Mouse (Mus musculus) CH12.LX (cell line): ENCODE results near the gene Gm6526. TPM values are rescaled to one million over a fixed set of nuclear protein-coding genes. Genes with fewer than 3 reads are reported as not detected.
"Not testable (repeated sequence)": the region's sequence is repeated elsewhere in the genome, so short reads cannot be mapped to it uniquely, and the experiment has no call there.

Source experiments
- DNase-seq: peaks from one replicate; pipeline ENCODE4 v3.0.0-alpha.2; 2013; ENCODE audit errors: extremely low read depth
- H3K27ac ChIP-seq: 2 replicates; pipeline ENCODE4 v1.5.1; 2012; ENCODE audit warnings: low read depth, mild to moderate bottlenecking, control low read depth, moderate library complexity; ENCODE audit not compliant: insufficient read depth
- H3K27me3 ChIP-seq: replicated peaks from 2 replicates; pipeline ENCODE3; 2012; ENCODE audit warnings: inconsistent platforms
- H3K36me3 ChIP-seq, 2 experiments: replicated peaks in 1 of 2; 2 replicates each; pipeline versions ENCODE3 to v1.6.1; 2012; ENCODE audit warnings: inconsistent platforms in 1 of 2, low read length in 1 of 2, mild to moderate bottlenecking in 1 of 2, mixed read lengths in 1 of 2, moderate library complexity in 1 of 2; ENCODE audit not compliant: control insufficient read depth in 1 of 2, insufficient read depth in 1 of 2
- H3K4me1 ChIP-seq, 2 experiments: 2 replicates each; pipeline ENCODE4 v1.6.1; 2012; ENCODE audit warnings: inconsistent platforms in 1 of 2, moderate library complexity in 1 of 2; ENCODE audit not compliant: insufficient read depth in 2 of 2, control insufficient read depth in 1 of 2
- H3K4me2 ChIP-seq: 2 replicates; pipeline ENCODE4 v1.6.1; 2012; ENCODE audit warnings: low read depth, mild to moderate bottlenecking, control low read depth; ENCODE audit not compliant: poor library complexity, insufficient read depth, severe bottlenecking
- H3K4me3 ChIP-seq, 3 experiments: fragments of 150-350 bp in 1 of 3; sonication (generic) in 1 of 3; replicated peaks in 1 of 3; 2 replicates each; pipeline versions ENCODE3 to v1.5.1; 2011 to 2012; ENCODE audit warnings: low read depth in 2 of 3, low read length in 2 of 3, mild to moderate bottlenecking in 2 of 3, moderate library complexity in 2 of 3, control low read depth in 1 of 3, improper control_type of control experiment in 1 of 3, inconsistent platforms in 1 of 3, mixed read lengths in 1 of 3; ENCODE audit not compliant: poor library complexity in 1 of 3
- H3K79me2 ChIP-seq: replicated peaks from 2 replicates; pipeline ENCODE4 v1.6.1; 2012; ENCODE audit warnings: mild to moderate bottlenecking, moderate library complexity; ENCODE audit not compliant: control insufficient read depth, poor library complexity, insufficient read depth, severe bottlenecking; ENCODE audit errors: extremely low read depth
- H3K9ac ChIP-seq: 2 replicates; pipeline ENCODE4 v1.6.1; 2012; ENCODE audit warnings: low read depth, mild to moderate bottlenecking, control low read depth, moderate library complexity; ENCODE audit not compliant: insufficient read depth
- H3K9me3 ChIP-seq: replicated peaks from 2 replicates; pipeline ENCODE3; 2012; ENCODE audit warnings: low read length, inconsistent platforms, mixed read lengths
- CHD2 ChIP-seq: IDR thresholded peaks from 2 replicates; pipeline ENCODE4 v1.6.1; 2011; ENCODE audit warnings: low read length, improper control_type of control experiment
- CTCF ChIP-seq, 2 experiments: IDR thresholded peaks in 1 of 2; conservative IDR thresholded peaks in 1 of 2; 2 replicates each; pipeline ENCODE4 v1.5.1; 2011 to 2012; ENCODE audit warnings: low read depth in 2 of 2, low read length in 2 of 2, improper control_type of control experiment in 1 of 2, inconsistent platforms in 1 of 2, mild to moderate bottlenecking in 1 of 2, moderate library complexity in 1 of 2
- EP300 ChIP-seq: IDR thresholded peaks from 2 replicates; pipeline ENCODE4 v1.6.1; 2011; ENCODE audit warnings: low read length, improper control_type of control experiment
- JUN ChIP-seq: IDR thresholded peaks from 2 replicates; pipeline ENCODE4 v1.6.1; 2011; ENCODE audit warnings: low read depth, mild to moderate bottlenecking, low read length, improper control_type of control experiment, moderate library complexity; ENCODE audit not compliant: insufficient read depth
- MAZ ChIP-seq: IDR thresholded peaks from 2 replicates; pipeline ENCODE4 v1.6.1; 2012; ENCODE audit warnings: low read depth, mild to moderate bottlenecking, inconsistent platforms, low read length, improper control_type of control experiment, moderate library complexity
- MEF2A ChIP-seq: IDR thresholded peaks from 2 replicates; pipeline ENCODE4 v1.6.1; 2014; ENCODE audit warnings: low read depth, mild to moderate bottlenecking, inconsistent platforms, low read length, improper control_type of control experiment, borderline replicate concordance
- RCOR1 ChIP-seq: conservative IDR thresholded peaks from 2 replicates; pipeline ENCODE4 v1.6.1; 2012; ENCODE audit warnings: low read depth, mild to moderate bottlenecking, inconsistent platforms, low read length, improper control_type of control experiment
- SMC3 ChIP-seq: IDR thresholded peaks from 2 replicates; pipeline ENCODE4 v1.6.1; 2011; ENCODE audit warnings: low read depth, low read length, improper control_type of control experiment
- UBTF ChIP-seq: IDR thresholded peaks from 2 replicates; pipeline ENCODE4 v1.6.1; 2012; ENCODE audit warnings: low read depth, mild to moderate bottlenecking, inconsistent platforms, low read length, improper control_type of control experiment, moderate library complexity
- USF2 ChIP-seq: conservative IDR thresholded peaks from 2 replicates; pipeline ENCODE4 v1.6.1; 2011; ENCODE audit warnings: low read depth, low read length, improper control_type of control experiment
- ZKSCAN1 ChIP-seq: IDR thresholded peaks from 2 replicates; pipeline ENCODE4 v1.6.1; 2012; ENCODE audit warnings: low read depth, inconsistent platforms, low read length, improper control_type of control experiment, borderline replicate concordance
- ZMIZ1 ChIP-seq: IDR thresholded peaks from 2 replicates; pipeline ENCODE4 v1.6.1; 2012; ENCODE audit warnings: low read depth, mild to moderate bottlenecking, inconsistent platforms, low read length, improper control_type of control experiment
- ZNF384 ChIP-seq: IDR thresholded peaks from 2 replicates; pipeline ENCODE4 v1.6.1; 2012; ENCODE audit warnings: low read depth, low read length, improper control_type of control experiment, inconsistent platforms
- dilution Hi-C: fragments of 300-500 bp; cut with MboI; formaldehyde crosslinking; loops from 2 replicates; pipeline ENCODE4 v1.14.3; 2020; ENCODE audit warnings: low sequenced_read_pairs; ENCODE audit not compliant: extremely low pct_unique_long_range_greater_than_20kb, extremely low pct_ligation_motif_present
- in situ Hi-C: fragments of 300-500 bp; cut with MboI; formaldehyde crosslinking; loops from 3 replicates; pipeline ENCODE4 v1.14.3; 2019; ENCODE audit warnings: low sequenced_read_pairs, low pct_ligation_motif_present, low pct_unique_long_range_greater_than_20kb, mixed read lengths
- polyA plus RNA-seq: library from polyadenylated mRNA; unstranded; fragments of >175 nt; gene quantifications from 2 replicates; pipeline ENCODE4 v1.2.1, GENCODE M21; 2012; ENCODE audit warnings: low read depth; ENCODE audit not compliant: insufficient read length
- total RNA-seq, 2 experiments: library from RNA; depleted of rRNA; stranded (reverse); fragments of 300-350 nt in 1 of 2; fragments of >200 nt in 1 of 2; gene quantifications; 2 replicates each; pipeline ENCODE4 v1.2.3; 2012 to 2014

Gm6526 gene
- total and polyA plus RNA-seq, 3 experiments = 0.85 to 24.8 (median 7.7) TPM

DNA sequence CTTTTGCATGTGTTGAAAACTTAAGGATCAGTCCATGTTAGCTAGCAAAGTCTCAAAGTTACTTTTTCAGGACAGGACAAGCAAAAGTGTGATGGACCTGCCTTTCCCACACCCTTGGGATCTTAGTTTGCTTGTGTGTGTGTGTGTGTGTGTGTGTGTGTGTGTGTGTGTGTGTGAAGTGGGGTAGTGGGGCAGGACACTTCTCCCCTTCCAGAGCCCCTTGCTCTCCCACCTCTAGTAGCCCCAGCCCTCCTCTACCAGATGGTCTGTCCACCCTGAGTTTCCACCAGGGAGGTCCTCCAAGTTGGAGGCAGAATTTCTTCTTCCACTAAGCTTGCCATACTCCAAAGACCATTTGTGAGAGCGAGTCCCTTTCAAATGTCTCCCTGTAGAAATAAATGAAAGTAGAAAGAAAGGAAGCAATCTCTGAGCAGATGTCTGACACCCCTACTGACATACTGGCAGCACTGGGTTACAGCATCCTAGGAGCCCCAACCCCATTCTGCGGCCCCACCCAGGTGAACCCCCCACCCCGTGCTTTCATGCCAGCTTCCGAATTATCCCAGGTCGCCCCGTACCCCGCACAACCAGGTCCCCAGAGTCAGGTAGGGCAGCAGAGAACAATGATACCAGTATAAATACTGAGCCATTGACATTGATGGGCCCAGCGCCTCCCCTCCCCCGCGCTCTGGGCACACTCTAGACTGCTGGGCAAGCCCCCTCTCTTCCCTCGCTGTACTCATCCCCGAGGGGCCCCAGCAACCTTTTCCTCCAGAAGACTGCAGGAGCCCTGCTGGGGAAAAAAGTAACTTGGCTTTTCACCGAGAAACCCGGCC lies 48.6 kb downstream of the Gm6526 start:
- in situ Hi-C loops = no loop called here
- no peak overlapping the region for H3K4me2 ChIP-seq
- TF ChIP-seq ZKSCAN1 (no peak), JUN (no peak), RCOR1 (no peak), UBTF (no peak), EP300 (no peak), MAZ (no peak), ZNF384 (no peak), CTCF (conservative IDR thresholded peaks at IDR 0.05 in 1 of 2, IDR thresholded peaks at IDR 0.05 in 1 of 2; ENCODE audit: low read depth in 2 of 2, low read length in 2 of 2) (no peak), USF2 (no peak), MEF2A (no peak), ZMIZ1 (no peak), SMC3 (no peak), CHD2 (no peak)
- TF ChIP-seq, all 38 proteins: peak for 0
- DNase-seq = no peak
- Histone ChIP-seq H3K27me3 (no peaks in the 10 kb centered on the region), H3K4me3 (no peak overlapping the region), H3K27ac (no peak overlapping the region), H3K36me3 (no peaks in the 10 kb centered on the region), H3K9me3 (no peaks in the 10 kb centered on the region), H3K4me1 (no peaks in the 10 kb centered on the region), H3K79me2 (no peaks in the 10 kb centered on the region), H3K9ac (no peak overlapping the region)
- dilution Hi-C loops = no loop called here

DNA sequence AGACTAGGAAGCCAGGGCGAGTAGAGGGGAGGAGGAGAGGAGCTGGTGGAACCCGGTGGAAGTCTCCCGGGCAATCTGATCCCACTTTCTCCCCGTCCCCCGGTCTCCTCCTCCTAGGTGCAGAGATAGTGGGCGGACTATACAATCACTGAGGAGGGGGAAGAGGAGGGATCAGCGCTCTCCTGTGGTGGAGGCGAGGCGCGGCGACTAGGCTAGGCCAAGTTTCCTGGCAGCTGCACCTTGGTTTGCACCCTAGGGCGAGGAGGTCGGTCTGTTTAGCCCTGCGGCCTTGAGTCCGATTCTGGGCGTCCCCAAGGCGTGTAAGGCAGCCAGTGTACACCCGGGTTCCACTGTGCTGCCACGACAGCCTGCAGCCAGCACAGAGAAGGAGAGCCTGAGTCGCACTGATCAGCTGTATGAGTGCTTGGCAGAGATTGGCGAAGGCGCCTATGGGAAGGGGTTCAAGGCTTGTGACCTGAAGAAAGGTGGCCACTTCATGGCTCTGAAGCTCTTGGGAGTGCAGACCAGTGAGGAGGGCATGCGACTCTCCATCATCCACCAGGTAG lies 49.3 kb downstream of the Gm6526 start:
- H3K9me3 ChIP-seq, H3K27ac ChIP-seq, H3K9ac ChIP-seq, H3K36me3 ChIP-seq, DNase-seq, in situ Hi-C loops, H3K4me2 ChIP-seq, H3K79me2 ChIP-seq, dilution Hi-C loops, H3K27me3 ChIP-seq, H3K4me3 ChIP-seq, H3K4me1 ChIP-seq: not testable (repeated sequence)

DNA sequence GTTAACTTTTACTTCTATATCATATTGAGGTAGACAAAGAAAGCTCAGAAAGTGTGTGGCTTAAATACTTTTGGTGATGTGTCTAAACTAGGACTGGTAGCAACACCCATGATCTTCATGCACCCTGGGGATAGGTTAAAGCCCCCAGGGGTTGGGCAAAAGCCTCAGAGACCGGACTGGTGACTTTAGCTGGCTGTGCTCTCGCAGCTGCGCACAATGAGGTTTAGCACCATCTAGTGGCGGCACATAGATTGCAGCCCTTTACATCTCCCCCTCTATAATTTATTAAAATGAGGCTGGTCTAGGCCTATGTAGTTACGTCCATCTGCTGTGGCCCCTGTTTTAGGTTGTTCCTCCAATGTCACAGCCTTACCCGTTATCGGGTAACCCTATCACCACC lies 56.8 kb downstream of the Gm6526 start:
- H3K79me2 ChIP-seq, in situ Hi-C loops, dilution Hi-C loops, H3K9me3 ChIP-seq, H3K4me2 ChIP-seq, H3K27ac ChIP-seq, H3K4me1 ChIP-seq, H3K9ac ChIP-seq, H3K36me3 ChIP-seq, DNase-seq, H3K27me3 ChIP-seq, H3K4me3 ChIP-seq: not testable (repeated sequence)

Other genes starting within 250 kb of the Gm6526 start
- not detected in 2 replicates for gene Gm5799, start 204.3 kb upstream of the Gm6526 start, total RNA-seq (2012; rRNA removed)
- gene Gm5799, start 204.3 kb upstream of the Gm6526 start, total RNA-seq (2014; rRNA removed) = not detected in 2 replicates
- not detected in 2 replicates for gene Gm5799, start 204.3 kb upstream of the Gm6526 start, polyA plus RNA-seq
- not detected in 2 replicates for gene Gm17654, start 168.7 kb upstream of the Gm6526 start, total RNA-seq (2012; rRNA removed)
- gene Gm17654, start 168.7 kb upstream of the Gm6526 start, total RNA-seq (2014; rRNA removed) = not detected in 2 replicates
- gene Gm17654, start 168.7 kb upstream of the Gm6526 start, polyA plus RNA-seq = not detected in 2 replicates
- gene Gm10375, start 139.9 kb upstream of the Gm6526 start, total RNA-seq (2012; rRNA removed) = not detected in 2 replicates
- gene Gm10375, start 139.9 kb upstream of the Gm6526 start, total RNA-seq (2014; rRNA removed) = not detected in 2 replicates
- gene Gm10375, start 139.9 kb upstream of the Gm6526 start, polyA plus RNA-seq = not detected in 2 replicates
- gene Gm8165, start 70.7 kb upstream of the Gm6526 start, total RNA-seq (2012; rRNA removed) = not detected in 2 replicates
- not detected in 2 replicates for gene Gm8165, start 70.7 kb upstream of the Gm6526 start, total RNA-seq (2014; rRNA removed)
- not detected in 2 replicates for gene Gm8165, start 70.7 kb upstream of the Gm6526 start, polyA plus RNA-seq
- 6.1 and 7.9 TPM in 2 replicates for gene Gm7324, start 50.0 kb upstream of the Gm6526 start, total RNA-seq (2012; rRNA removed)
- gene Gm7324, start 50.0 kb upstream of the Gm6526 start, total RNA-seq (2014; rRNA removed) = 22.6 and 27.0 TPM in 2 replicates
- 16.7 and 23.2 TPM in 2 replicates for gene Gm7324, start 50.0 kb upstream of the Gm6526 start, polyA plus RNA-seq
- not detected in 2 replicates for gene Gm16506, start 20.4 kb upstream of the Gm6526 start, total RNA-seq (2012; rRNA removed)
- gene Gm16506, start 20.4 kb upstream of the Gm6526 start, total RNA-seq (2014; rRNA removed) = not detected in 2 replicates
- gene Gm16506, start 20.4 kb upstream of the Gm6526 start, polyA plus RNA-seq = 0.19 TPM in 1 of 2 replicates, not detected in the other
- not detected in 2 replicates for gene Gm8180, start 36.9 kb downstream of the Gm6526 start, total RNA-seq (2012; rRNA removed)
- gene Gm8180, start 36.9 kb downstream of the Gm6526 start, total RNA-seq (2014; rRNA removed) = not detected in 2 replicates
- not detected in 2 replicates for gene Gm8180, start 36.9 kb downstream of the Gm6526 start, polyA plus RNA-seq
- not detected in 2 replicates for gene Ear1, start 127.7 kb downstream of the Gm6526 start, total RNA-seq (2012; rRNA removed)
- not detected in 2 replicates for gene Ear1, start 127.7 kb downstream of the Gm6526 start, total RNA-seq (2014; rRNA removed)
- gene Ear1, start 127.7 kb downstream of the Gm6526 start, polyA plus RNA-seq = not detected in 2 replicates
- not detected in 2 replicates for gene Ear10, start 175.7 kb downstream of the Gm6526 start, total RNA-seq (2012; rRNA removed)
- gene Ear10, start 175.7 kb downstream of the Gm6526 start, total RNA-seq (2014; rRNA removed) = not detected in 2 replicates
- not detected in 2 replicates for gene Ear10, start 175.7 kb downstream of the Gm6526 start, polyA plus RNA-seq
- 0.04 and 0.08 TPM in 2 replicates for gene Gm8113, start 177.5 kb downstream of the Gm6526 start, total RNA-seq (2012; rRNA removed)
- 0.38 and 0.73 TPM in 2 replicates for gene Gm8113, start 177.5 kb downstream of the Gm6526 start, total RNA-seq (2014; rRNA removed)
- 0.26 and 0.41 TPM in 2 replicates for gene Gm8113, start 177.5 kb downstream of the Gm6526 start, polyA plus RNA-seq
- gene Ang5, start 209.2 kb downstream of the Gm6526 start, total RNA-seq (2012; rRNA removed) = not detected in 2 replicates
- not detected in 2 replicates for gene Ang5, start 209.2 kb downstream of the Gm6526 start, total RNA-seq (2014; rRNA removed)
- not detected in 2 replicates for gene Ang5, start 209.2 kb downstream of the Gm6526 start, polyA plus RNA-seq